ENCODE assay signal across 18 mouse cellular contexts in genomic region chr10:106975193-106976141, GRCm38 (mm10).
DNase-seq lines count a peak whose midpoint lies in the region; ATAC-seq and TF ChIP-seq lines count a peak whose summit lies in the region.
"Had no signal": no experiment of that assay in that cellular context is flagged by ENCODE, and none has a peak within 500 bp of the region (broad histone marks: within the 10 kb centered on the region; RNA-seq: fewer than 3 reads in every experiment).

No protein-coding gene starts in this region.

- TF ChIP-seq CTCF in layer of hippocampus, adult 2 months (conservative IDR thresholded peaks at IDR 0.05): no peak

- WGBS in hindbrain, embryonic 11.5 days: 65% methylated on average over 13 of the region's 13 CpGs
- 76% methylated on average over 13 of the region's 13 CpGs for WGBS in hindbrain, embryonic 10.5 days
- WGBS in hindbrain, embryonic 14.5 days: 36% methylated on average over 13 of the region's 13 CpGs
- WGBS in midbrain, embryonic 15.5 days: 38% methylated on average over 13 of the region's 13 CpGs

- H3K4me3 ChIP-seq in hindbrain, embryonic 11.5 days (ENCODE audit: low read depth, low read length): no peak overlapping the region
- H3K4me3 ChIP-seq in hindbrain, embryonic 10.5 days: no peak overlapping the region
- H3K4me3 ChIP-seq in hindbrain, embryonic 14.5 days (replicated peaks; ENCODE audit: low read length): no peak overlapping the region
- no peak overlapping the region for H3K4me3 ChIP-seq in midbrain, embryonic 15.5 days
- H3K4me3 ChIP-seq in layer of hippocampus, adult 2 months: no peak overlapping the region
- H3K4me3 ChIP-seq: embryonic facial prominence, embryonic 15.5 days; gastrocnemius, adult 2 months; heart, embryonic 15.5 days; limb, embryonic 15.5 days had no signal

- DNase-seq in hindbrain, embryonic 11.5 days (ENCODE audit: low spot score): no peak
- DNase-seq in hindbrain, embryonic 10.5 days (ENCODE audit: low spot score): no peak
- DNase-seq in hindbrain, embryonic 14.5 days (ENCODE audit: low spot score): no peak
- peak; percentile 46 for DNase-seq in retina, postnatal 1 day
- DNase-seq in layer of hippocampus, adult 2 months (ENCODE audit: low spot score in 2 of 2): no peak
- DNase-seq in urinary bladder, postnatal 14 days (ENCODE audit: low spot score): no peak
- DNase-seq: cerebellum, adult 9-11 months; gastrocnemius, adult 2 months; heart, adult 18-20 months; kidney, adult 18-20 months; kidney, postnatal 36 days; lung, postnatal 14 days; thymus, postnatal 25 days had no signal

- H3K27ac ChIP-seq in hindbrain, embryonic 11.5 days (ENCODE audit: low read depth, low read length): no peak overlapping the region
- H3K27ac ChIP-seq in hindbrain, embryonic 10.5 days: no peak overlapping the region
- H3K27ac ChIP-seq in hindbrain, embryonic 14.5 days: no peak overlapping the region
- H3K27ac ChIP-seq in midbrain, embryonic 15.5 days: peak overlapping the region; percentile 7; the same call in 1 of the 2 replicates
- H3K27ac ChIP-seq in layer of hippocampus, adult 2 months: no peak overlapping the region
- H3K27ac ChIP-seq: embryonic facial prominence, embryonic 15.5 days; gastrocnemius, adult 2 months; heart, embryonic 15.5 days; limb, embryonic 15.5 days had no signal

- peak; percentile 67; the same call in 1 of the 2 replicates for ATAC-seq in hindbrain, embryonic 11.5 days (ENCODE audit: low FRiP score)
- ATAC-seq in hindbrain, embryonic 14.5 days (ENCODE audit: low FRiP score): peak; percentile 59; the same call in 1 of the 2 replicates
- peak; percentile 65; the same call in 1 of the 2 replicates for ATAC-seq in midbrain, embryonic 15.5 days (replicated peaks)
- no peak for ATAC-seq in megakaryocyte-erythroid progenitor cell, adult 5-6 weeks (replicated peaks; ENCODE audit: low FRiP score, low TSS enrichment, poor library complexity, severe bottlenecking)

- H3K4me1 ChIP-seq in hindbrain, embryonic 11.5 days (replicated peaks; ENCODE audit: control insufficient read depth, insufficient read depth, low read length): no peaks in the 10 kb centered on the region
- peaks cover 9% of the 10 kb centered on the region; the same call in 1 of the 2 replicates for H3K4me1 ChIP-seq in hindbrain, embryonic 10.5 days (replicated peaks)
- H3K4me1 ChIP-seq in hindbrain, embryonic 14.5 days (replicated peaks; ENCODE audit: control insufficient read depth, insufficient read depth, low read length): peaks cover 10% of the 10 kb centered on the region
- peaks cover 8% of the 10 kb centered on the region for H3K4me1 ChIP-seq in midbrain, embryonic 15.5 days
- H3K4me1 ChIP-seq: embryonic facial prominence, embryonic 15.5 days; heart, embryonic 15.5 days; limb, embryonic 15.5 days had no signal

- no peak overlapping the region for H3K9ac ChIP-seq in hindbrain, embryonic 11.5 days (ENCODE audit: low read depth, low read length)
- H3K9ac ChIP-seq in hindbrain, embryonic 14.5 days: no peak overlapping the region
- H3K9ac ChIP-seq in midbrain, embryonic 15.5 days: no peak overlapping the region
- H3K9ac ChIP-seq: embryonic facial prominence, embryonic 15.5 days; heart, embryonic 15.5 days; limb, embryonic 15.5 days had no signal

- no peak overlapping the region for H3K4me2 ChIP-seq in hindbrain, embryonic 11.5 days (replicated peaks; ENCODE audit: low read depth, low read length)
- no peak overlapping the region for H3K4me2 ChIP-seq in hindbrain, embryonic 14.5 days (replicated peaks)
- H3K4me2 ChIP-seq in midbrain, embryonic 15.5 days: peak overlapping the region; percentile 6; the same call in 1 of the 2 replicates
- H3K4me2 ChIP-seq: embryonic facial prominence, embryonic 15.5 days; heart, embryonic 15.5 days; limb, embryonic 15.5 days had no signal

- H3K27me3 ChIP-seq in hindbrain, embryonic 11.5 days (ENCODE audit: control insufficient read depth, insufficient read depth, low read length): no peaks in the 10 kb centered on the region
- H3K27me3 ChIP-seq in hindbrain, embryonic 10.5 days (ENCODE audit: insufficient read depth, poor library complexity, severe bottlenecking): no peaks in the 10 kb centered on the region
- no peaks in the 10 kb centered on the region for H3K27me3 ChIP-seq in hindbrain, embryonic 14.5 days (ENCODE audit: control insufficient read depth, insufficient read depth, low read length)
- H3K27me3 ChIP-seq in midbrain, embryonic 15.5 days (replicated peaks): no peaks in the 10 kb centered on the region
- H3K27me3 ChIP-seq: embryonic facial prominence, embryonic 15.5 days; heart, embryonic 15.5 days; limb, embryonic 15.5 days had no signal

- no peaks in the 10 kb centered on the region for H3K36me3 ChIP-seq in hindbrain, embryonic 11.5 days (ENCODE audit: control insufficient read depth, insufficient read depth, low read length)
- H3K36me3 ChIP-seq in hindbrain, embryonic 10.5 days: no peaks in the 10 kb centered on the region
- no peaks in the 10 kb centered on the region for H3K36me3 ChIP-seq in hindbrain, embryonic 14.5 days (replicated peaks; ENCODE audit: control insufficient read depth, insufficient read depth)
- H3K36me3 ChIP-seq in midbrain, embryonic 15.5 days (replicated peaks): no peaks in the 10 kb centered on the region
- H3K36me3 ChIP-seq: embryonic facial prominence, embryonic 15.5 days; heart, embryonic 15.5 days; limb, embryonic 15.5 days had no signal

- no peaks in the 10 kb centered on the region for H3K9me3 ChIP-seq in hindbrain, embryonic 11.5 days (ENCODE audit: control insufficient read depth, low read length)
- no peaks in the 10 kb centered on the region for H3K9me3 ChIP-seq in hindbrain, embryonic 10.5 days
- H3K9me3 ChIP-seq in hindbrain, embryonic 14.5 days (ENCODE audit: control insufficient read depth, low read length): no peaks in the 10 kb centered on the region
- H3K9me3 ChIP-seq in midbrain, embryonic 15.5 days: no peaks in the 10 kb centered on the region
- H3K9me3 ChIP-seq: embryonic facial prominence, embryonic 15.5 days; heart, embryonic 15.5 days; limb, embryonic 15.5 days had no signal
